Mouse (Mus musculus) CH12.LX (cell line): ENCODE measurements at regions not wholly inside any gene's neighbourhood (a gene's known extent, or its start where the extent isn't known, plus 50 kb on each side); places are given as distances from the start of the nearest gene placed in this dataset.

Experiments
- CHD2 ChIP-seq: IDR thresholded peaks from 2 replicates; pipeline ENCODE4 v1.6.1; 2011; ENCODE audit warnings: low read length, improper control_type of control experiment
- CTCF ChIP-seq, 2 experiments: IDR thresholded peaks in 1 of 2; conservative IDR thresholded peaks in 1 of 2; 2 replicates each; pipeline ENCODE4 v1.5.1; 2011 to 2012; ENCODE audit warnings: low read depth in 2 of 2, low read length in 2 of 2, improper control_type of control experiment in 1 of 2, inconsistent platforms in 1 of 2, mild to moderate bottlenecking in 1 of 2, moderate library complexity in 1 of 2
- MXI1 ChIP-seq: IDR thresholded peaks from 2 replicates; pipeline ENCODE4 v1.6.1; 2011; ENCODE audit warnings: mild to moderate bottlenecking, low read depth, low read length, improper control_type of control experiment
- POLR2A ChIP-seq: IDR thresholded peaks from 2 replicates; pipeline ENCODE4 v1.6.1; 2011; ENCODE audit warnings: low read depth, mild to moderate bottlenecking, improper control_type of control experiment, low read length
- ZKSCAN1 ChIP-seq: IDR thresholded peaks from 2 replicates; pipeline ENCODE4 v1.6.1; 2012; ENCODE audit warnings: low read depth, inconsistent platforms, low read length, improper control_type of control experiment, borderline replicate concordance

DNA sequence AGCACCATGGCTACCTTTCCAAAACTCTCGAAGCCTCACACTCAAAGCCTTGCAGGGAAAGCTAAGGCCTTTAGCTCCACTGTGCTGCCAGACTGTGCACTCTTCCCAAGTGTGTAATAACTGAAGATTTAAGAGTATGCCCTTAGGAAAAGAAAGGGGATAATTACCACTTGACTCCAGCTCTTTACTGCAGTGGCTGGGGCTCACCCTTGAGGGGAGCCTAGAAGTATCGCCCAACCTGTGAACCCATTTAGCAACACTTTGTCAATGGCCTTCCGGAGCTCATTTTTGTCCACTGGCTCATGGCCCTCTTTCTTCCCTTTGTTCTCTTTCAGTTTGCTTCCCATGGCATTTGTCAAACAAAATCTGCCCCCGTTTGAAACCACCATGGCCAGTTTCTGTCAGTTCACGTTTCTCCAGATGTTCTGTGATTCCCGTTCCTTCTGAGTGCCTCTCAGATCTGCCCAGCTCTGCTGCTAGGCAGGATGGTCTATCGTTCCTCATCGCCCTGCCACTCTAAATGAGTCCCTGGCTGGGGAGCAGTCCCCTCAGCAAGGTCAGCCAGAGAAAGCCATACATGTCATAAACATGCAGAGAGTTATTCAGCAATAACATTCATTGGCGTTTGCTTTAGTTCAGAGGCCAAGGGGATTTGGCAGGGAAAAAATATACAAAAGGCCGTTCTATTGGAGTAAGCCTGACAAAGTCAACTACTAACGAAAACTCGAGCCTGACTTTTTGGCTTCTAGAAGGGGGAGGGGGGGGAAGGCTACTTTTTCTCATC, 80.9 kb upstream of the Nckap5 start:
- TF ChIP-seq CTCF (conservative IDR thresholded peaks at IDR 0.05 in 1 of 2, IDR thresholded peaks at IDR 0.05 in 1 of 2; ENCODE audit: low read depth in 2 of 2, low read length in 2 of 2) (no peak), CHD2 (no peak), MXI1 (no peak), POLR2A (no peak), ZKSCAN1 (no peak)
